In the genomic region with DNA sequence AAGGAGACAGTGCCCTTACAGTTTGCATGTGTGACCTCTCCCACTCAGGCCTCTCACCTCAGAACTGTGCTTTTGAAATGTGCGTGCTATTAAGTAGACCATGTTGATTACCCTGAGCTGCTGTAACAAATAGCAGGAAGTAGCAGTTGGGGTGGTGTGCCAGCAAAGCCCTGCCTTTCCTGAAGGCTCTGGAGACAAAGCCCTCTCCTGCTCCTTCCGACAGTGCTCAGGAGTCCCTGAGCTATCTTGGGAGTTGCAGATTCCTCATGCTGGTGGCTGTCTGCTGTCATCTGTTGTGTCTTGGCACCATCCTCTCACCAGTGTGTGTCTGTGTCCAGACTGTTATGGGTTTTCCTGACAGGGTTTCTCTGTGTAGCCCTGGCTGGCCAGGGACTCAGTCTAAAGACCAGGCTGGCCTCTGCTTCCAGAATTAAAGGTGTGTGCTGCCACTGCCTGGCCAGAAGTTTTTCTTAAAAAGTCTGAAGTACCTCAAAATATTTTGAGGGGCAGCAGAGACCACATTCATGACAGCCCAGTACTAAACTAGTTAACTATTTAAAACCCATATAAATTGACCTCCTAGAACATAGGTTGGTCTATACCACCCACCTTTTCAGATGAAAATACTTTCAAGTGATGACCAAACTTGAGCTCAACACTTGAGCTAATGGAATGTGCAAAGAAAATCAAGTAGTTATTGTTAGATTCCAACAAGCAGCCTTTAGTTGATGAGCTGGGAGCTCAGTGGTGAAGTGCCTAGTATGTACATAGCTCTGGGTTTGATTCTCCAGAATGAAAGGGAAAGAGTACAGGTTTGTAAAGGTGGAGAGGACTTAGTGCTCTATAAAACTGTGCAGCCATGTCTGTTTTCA, we compare ENCODE assay signal across 9 mouse cellular contexts.
A peak's percentile ranks its signal among the peaks of the same experiment; 100 is the strongest.
DNase-seq lines count a peak whose midpoint lies in the region; ATAC-seq and TF ChIP-seq lines count a peak whose summit lies in the region.
"Had no signal": no experiment of that assay in that cellular context is flagged by ENCODE, and none has a peak within 500 bp of the region (broad histone marks: within the 10 kb centered on the region; RNA-seq: fewer than 3 reads in every experiment).

No protein-coding gene starts in this region.

- TF ChIP-seq EP300 in MEL (IDR thresholded peaks at IDR 0.05; ENCODE audit: low read depth in 1 of 2, low read length in 2 of 2) = no peak

- peaks cover 9 to 25% of the 10 kb centered on the region in 2 experiments for H3K36me3 ChIP-seq in MEL (ENCODE audit: control insufficient read depth in 1 of 2, insufficient read depth in 2 of 2, low read length in 2 of 2)
- 0 out of 2 replicates have a peak, but pooled peaks cover 10% of the 10 kb centered on the region for H3K36me3 ChIP-seq in heart, embryonic 10.5 days

- H3K27me3 ChIP-seq in MEL (ENCODE audit: control insufficient read depth in 1 of 2, insufficient read depth in 2 of 2, low read length in 2 of 2) = no peaks in the 10 kb centered on the region
- H3K27me3 ChIP-seq in heart, embryonic 10.5 days (ENCODE audit: insufficient read depth, poor library complexity, severe bottlenecking) = no peaks in the 10 kb centered on the region
- H3K27me3 ChIP-seq: forebrain, embryonic 15.5 days had no signal

- no peak for DNase-seq in cerebellum, postnatal 4 days (ENCODE audit: low spot score in 2 of 2)
- DNase-seq in MEL (ENCODE audit: low read depth, low spot score) = peak; percentile 33
- peak; percentile 73 for DNase-seq in heart, embryonic 10.5 days (ENCODE audit: low spot score)
- peak; percentile 27 to 45 for DNase-seq in kidney, postnatal 36 days
- DNase-seq in B cell, adult 2 months = no peak
- DNase-seq in spleen, postnatal 10 days (ENCODE audit: low spot score in 2 of 2) = no peak
- no peak for DNase-seq in right cerebral cortex, postnatal 25 days

- no peak for TF ChIP-seq POLR2A in MEL (IDR thresholded peaks at IDR 0.05; ENCODE audit: control insufficient read depth in 1 of 2, insufficient read depth in 1 of 2, low read depth in 1 of 2, low read length in 2 of 2, poor library complexity in 1 of 2)

- no peak for TF ChIP-seq CTCF in MEL (IDR thresholded peaks at IDR 0.05 in 2 of 3, conservative IDR thresholded peaks at IDR 0.05 in 1 of 3; ENCODE audit: control insufficient read depth in 1 of 3, insufficient read depth in 1 of 3, low read depth in 2 of 3, low read length in 3 of 3, poor library complexity in 1 of 3, severe bottlenecking in 1 of 3)

- TF ChIP-seq RAD21 in MEL (IDR thresholded peaks at IDR 0.05; ENCODE audit: low read depth, low read length) = no peak

- H3K4me1 ChIP-seq in MEL (ENCODE audit: control insufficient read depth in 1 of 2, insufficient read depth in 2 of 2, low read length in 2 of 2) = peaks cover 13 to 24% of the 10 kb centered on the region in 2 experiments
- peaks cover 15% of the 10 kb centered on the region for H3K4me1 ChIP-seq in heart, embryonic 10.5 days

- H3K27ac ChIP-seq in MEL (ENCODE audit: control insufficient read depth, low read depth, low read length) = no peak overlapping the region
- peak overlapping the region; percentile 57; the same call in 1 of the 2 replicates for H3K27ac ChIP-seq in heart, embryonic 10.5 days
- H3K27ac ChIP-seq: forebrain, embryonic 15.5 days had no signal

- no peak overlapping the region for H3K4me3 ChIP-seq in MEL (ENCODE audit: control insufficient read depth in 1 of 2, insufficient read depth in 1 of 2, low read depth in 2 of 2, low read length in 2 of 2)
- no peak overlapping the region for H3K4me3 ChIP-seq in heart, embryonic 10.5 days
- H3K4me3 ChIP-seq: forebrain, embryonic 15.5 days had no signal

- H3K9me3 ChIP-seq in MEL (replicated peaks; ENCODE audit: insufficient read depth, low read length) = no peaks in the 10 kb centered on the region
- H3K9me3 ChIP-seq in heart, embryonic 10.5 days = no peaks in the 10 kb centered on the region
- H3K9me3 ChIP-seq: forebrain, embryonic 15.5 days had no signal

- ATAC-seq in cerebellum, adult (ENCODE audit: insufficient number of reproducible peaks, low FRiP score, low TSS enrichment) = peak; percentile 81
- ATAC-seq: forebrain, embryonic 15.5 days had no signal

- H3K79me2 ChIP-seq in MEL (ENCODE audit: control insufficient read depth, insufficient read depth, low read length, poor library complexity) = peaks cover 9% of the 10 kb centered on the region; the same call in 1 of the 2 replicates

- 33% methylated on average over 2 of the region's 2 CpGs for WGBS in heart, embryonic 10.5 days

- no peak overlapping the region for H3K9ac ChIP-seq in MEL (ENCODE audit: control insufficient read depth, low read depth, low read length, poor library complexity, severe bottlenecking)
- H3K9ac ChIP-seq: forebrain, embryonic 15.5 days had no signal

TF ChIP-seq in MEL, 35 proteins besides CTCF, POLR2A, EP300 and RAD21:
- no peak for TF ChIP-seq GABPA (IDR thresholded peaks at IDR 0.05; ENCODE audit: low read depth, low read length)
- no peak for TF ChIP-seq MAX (IDR thresholded peaks at IDR 0.05; ENCODE audit: low read length)
- TF ChIP-seq GATA1 (IDR thresholded peaks at IDR 0.05; ENCODE audit: low read depth, low read length) = no peak
- no peak for TF ChIP-seq TBP (IDR thresholded peaks at IDR 0.05; ENCODE audit: low read depth, low read length)
- TF ChIP-seq USF2 (IDR thresholded peaks at IDR 0.05; ENCODE audit: borderline replicate concordance in 1 of 2, insufficient read depth in 1 of 2, low read depth in 1 of 2, low read length in 2 of 2) = no peak
- TF ChIP-seq ZKSCAN1 (IDR thresholded peaks at IDR 0.05; ENCODE audit: low read depth, low read length) = no peak
- no peak for TF ChIP-seq ELF1 (IDR thresholded peaks at IDR 0.05; ENCODE audit: low read depth, low read length)
- TF ChIP-seq CHD2 (IDR thresholded peaks at IDR 0.05; ENCODE audit: low read length) = no peak
- no peak for TF ChIP-seq ZC3H11A (IDR thresholded peaks at IDR 0.05; ENCODE audit: low read depth, low read length)
- TF ChIP-seq KAT2A (conservative IDR thresholded peaks at IDR 0.05; ENCODE audit: low read depth, low read length) = no peak
- TF ChIP-seq CHD1 (IDR thresholded peaks at IDR 0.05; ENCODE audit: low read depth, low read length) = no peak
- no peak for TF ChIP-seq MYB (IDR thresholded peaks at IDR 0.05; ENCODE audit: low read depth, low read length)
- no peak for TF ChIP-seq POLR2AphosphoS2 (IDR thresholded peaks at IDR 0.05; ENCODE audit: low read length)
- no peak for TF ChIP-seq NELFE (IDR thresholded peaks at IDR 0.05; ENCODE audit: low read depth, low read length)
- TF ChIP-seq SIN3A (IDR thresholded peaks at IDR 0.05; ENCODE audit: low read length) = no peak
- no peak for TF ChIP-seq JUND (IDR thresholded peaks at IDR 0.05; ENCODE audit: low read depth, low read length)
- TF ChIP-seq POLR2AphosphoS5 (IDR thresholded peaks at IDR 0.05; ENCODE audit: borderline replicate concordance, low read depth, low read length) = no peak
- TF ChIP-seq TCF12 (IDR thresholded peaks at IDR 0.05; ENCODE audit: low read depth, low read length) = no peak
- TF ChIP-seq USF1 (IDR thresholded peaks at IDR 0.05; ENCODE audit: low read depth, low read length) = no peak

Comparison
In these comparisons a context has a peak if more than half of its experiments do, and no peak if none do; other contexts are left out.
1. DNase-seq: peak in MEL (single experiment), heart, embryonic 10.5 days (single experiment) and kidney, postnatal 36 days (2 of 2); none in cerebellum, postnatal 4 days (0 of 2), B cell, adult 2 months (0 of 2), spleen, postnatal 10 days (0 of 2) and right cerebral cortex, postnatal 25 days (single experiment).